Mouse (Mus musculus) spleen, adult 2 months (tissue): ENCODE measurements at regions not wholly inside any gene's neighbourhood (a gene's known extent, or its start where the extent isn't known, plus 50 kb on each side); places are given as distances from the start of the nearest gene placed in this dataset.

Experiments used
- DNase-seq, 2 experiments: peaks; one replicate each; pipeline versions ENCODE4 v3.0.0 to v3.0.0-alpha.2; 2012 to 2021; ENCODE audit warnings: low spot score in 2 of 2, low read depth in 1 of 2
- H3K27ac ChIP-seq: fragments of 200-500 bp; 2 replicates; pipeline ENCODE4 v1.5.1; 2012; ENCODE audit warnings: low read length, inconsistent platforms; ENCODE audit not compliant: insufficient read depth
- H3K27me3 ChIP-seq: fragments of 200-500 bp; 2 replicates; pipeline ENCODE4 v1.6.1; 2012; ENCODE audit warnings: mild to moderate bottlenecking, moderate library complexity, low read length, inconsistent platforms; ENCODE audit not compliant: control insufficient read depth, insufficient read depth
- H3K36me3 ChIP-seq: fragments of 200-500 bp; 2 replicates; pipeline ENCODE4 v1.6.1; 2012; ENCODE audit warnings: mild to moderate bottlenecking, low read length, inconsistent platforms; ENCODE audit not compliant: control insufficient read depth, insufficient read depth
- H3K4me1 ChIP-seq: fragments of 200-500 bp; 2 replicates; pipeline ENCODE4 v1.6.1; 2011; ENCODE audit warnings: inconsistent platforms; ENCODE audit not compliant: control insufficient read depth, insufficient read depth, insufficient read length
- H3K4me3 ChIP-seq: fragments of 200-500 bp; 2 replicates; pipeline ENCODE4 v1.5.1; 2011; ENCODE audit warnings: mild to moderate bottlenecking, inconsistent platforms; ENCODE audit not compliant: insufficient read depth, insufficient read length; ENCODE audit errors: extremely low read depth
- CTCF ChIP-seq: fragments of 200-500 bp; IDR thresholded peaks from 2 replicates; pipeline ENCODE4 v1.5.1; 2011; ENCODE audit warnings: mild to moderate bottlenecking, inconsistent platforms; ENCODE audit not compliant: insufficient read depth, insufficient read length, insufficient replicate concordance; ENCODE audit errors: extremely low read depth
- POLR2A ChIP-seq: fragments of 200-500 bp; IDR thresholded peaks from 2 replicates; pipeline ENCODE4 v1.6.1; 2011; ENCODE audit warnings: low read depth, low read length, inconsistent platforms
- WGBS: fragments of 180-500 bp; shearing (Covaris S2); methylation state at CpG from one replicate; pipeline ENCODE4 v1.1.7; 2018; 5-methylcytosine and 5-hydroxymethylcytosine counted together

GRCm38 (mm10) chr2:28301313-28301712 is 108.5 kb downstream of the Olfm1 start:
- H3K4me3 ChIP-seq: no peak overlapping the region
- H3K27ac ChIP-seq: no peak overlapping the region

GRCm38 (mm10) chr2:28303936-28304335 is 111.1 kb downstream of the Olfm1 start:
- Histone ChIP-seq H3K4me1 (no peaks in the 10 kb centered on the region), H3K36me3 (no peaks in the 10 kb centered on the region), H3K27me3 (no peaks in the 10 kb centered on the region), H3K27ac (no peak overlapping the region), H3K4me3 (no peak overlapping the region)
- no peak for TF ChIP-seq CTCF
- no peak for TF ChIP-seq POLR2A
- no peak for DNase-seq
- WGBS: 55% methylated on average over 5 of the region's 5 CpGs

More at GRCm38 (mm10) chr2:28301313-28301712, 108.5 kb downstream of the Olfm1 start:
- Histone ChIP-seq H3K4me1 (no peaks in the 10 kb centered on the region), H3K36me3 (no peaks in the 10 kb centered on the region), H3K27me3 (no peaks in the 10 kb centered on the region)
- DNase-seq: no peak
- TF ChIP-seq POLR2A (no peak), CTCF (no peak)
- WGBS: 75% methylated on average over 4 of the region's 4 CpGs

GRCm38 (mm10) chr2:28304712-28305111 is 111.9 kb downstream of the Olfm1 start:
- WGBS: 7% methylated on average over 3 of the region's 3 CpGs
- H3K4me1 ChIP-seq: no peaks in the 10 kb centered on the region
- H3K27ac ChIP-seq: no peak overlapping the region
- no peaks in the 10 kb centered on the region for H3K27me3 ChIP-seq
- TF ChIP-seq CTCF (peak; percentile 64; the same call in 1 of the 2 replicates), POLR2A (no peak)
- peak in 1 of 2 experiments; percentile 36 for DNase-seq
- H3K36me3 ChIP-seq: no peaks in the 10 kb centered on the region
- no peak overlapping the region for H3K4me3 ChIP-seq

- H3K4me1 ChIP-seq: no peaks in the 10 kb centered on the region
- WGBS: 92% methylated on average over 5 of the region's 5 CpGs
- H3K27ac ChIP-seq: no peak overlapping the region
- no peaks in the 10 kb centered on the region for H3K36me3 ChIP-seq
- TF ChIP-seq CTCF (no peak), POLR2A (no peak)
- no peaks in the 10 kb centered on the region for H3K27me3 ChIP-seq
- H3K4me3 ChIP-seq: no peak overlapping the region
- no peak for DNase-seq
These were observed 116.3 kb downstream of the Olfm1 start for GRCm38 (mm10) chr2:28309122-28309521.

GRCm38 (mm10) chr2:28312212-28312611 is 119.4 kb downstream of the Olfm1 start:
- DNase-seq: no peak
- Histone ChIP-seq H3K4me1 (no peaks in the 10 kb centered on the region), H3K27me3 (no peaks in the 10 kb centered on the region), H3K36me3 (no peaks in the 10 kb centered on the region), H3K27ac (no peak overlapping the region), H3K4me3 (no peak overlapping the region)
- whole genome bisulfite sequencing: 90% methylated on average over 6 of the region's 6 CpGs
- no peak for TF ChIP-seq CTCF
- no peak for TF ChIP-seq POLR2A

GRCm38 (mm10) chr2:28325502-28325901 is 121.1 kb upstream of the Ppp1r26 start:
- 79% methylated on average over 11 of the region's 11 CpGs for WGBS
- Histone ChIP-seq H3K27me3 (no peaks in the 10 kb centered on the region), H3K4me3 (no peak overlapping the region), H3K4me1 (no peaks in the 10 kb centered on the region), H3K27ac (no peak overlapping the region), H3K36me3 (no peaks in the 10 kb centered on the region)
- DNase-seq: no peak
- TF ChIP-seq CTCF (no peak), POLR2A (no peak)

GRCm38 (mm10) chr2:28326056-28326455 is 120.5 kb upstream of the Ppp1r26 start:
- no peak for DNase-seq
- Histone ChIP-seq H3K27me3 (no peaks in the 10 kb centered on the region), H3K4me3 (no peak overlapping the region), H3K27ac (no peak overlapping the region), H3K36me3 (no peaks in the 10 kb centered on the region), H3K4me1 (no peaks in the 10 kb centered on the region)
- no peak for TF ChIP-seq CTCF
- no peak for TF ChIP-seq POLR2A
- WGBS: 86% methylated on average over 6 of the region's 6 CpGs
